In genomic region chr17:83517280-83518015, GRCm38 (mm10) we compare ENCODE assay signal across 8 mouse cellular contexts. TPM values are rescaled to one million over a fixed set of nuclear protein-coding genes. Genes with fewer than 3 reads are reported as not detected.
DNase-seq lines count a peak whose midpoint lies in the region; ATAC-seq and TF ChIP-seq lines count a peak whose summit lies in the region.

Gene Cox7a2l (minus strand): TSS chr17:83517330.

- no peak for TF ChIP-seq CTCF in heart, postnatal 0 days (IDR thresholded peaks at IDR 0.05; ENCODE audit: low read depth)
- no peak for TF ChIP-seq CTCF in left cerebral cortex, adult 2 months (IDR thresholded peaks at IDR 0.05)

- DNase-seq in right cerebral cortex, adult 18-20 months = peak; percentile 73
- no peak for DNase-seq in right cerebral cortex, postnatal 4 days
- no peak for DNase-seq in heart, postnatal 0 days (ENCODE audit: low spot score)
- peak; percentile 28 to 51 for DNase-seq in left cerebral cortex, adult 2 months (ENCODE audit: extremely low spot score in 1 of 2, low spot score in 2 of 2)
- no peak for DNase-seq in yolk sac, embryonic 10.5 days (ENCODE audit: low spot score)
- no peak for DNase-seq in embryo, embryonic 11 days

- no peak for TF ChIP-seq EP300 in heart, postnatal 0 days (IDR thresholded peaks at IDR 0.05; ENCODE audit: low read depth)

- intact Hi-C loops in left cerebral cortex, adult 2 months (cut with DNase I) = loop anchor here (1.0 to 10.0 kb wide), 3 partner anchors 31 to 337 kb away; no protein-coding TSS in a partner anchor

- no peaks in the 10 kb centered on the region for H3K9me3 ChIP-seq in heart, postnatal 0 days (replicated peaks; ENCODE audit: control insufficient read depth, low read length)
- H3K9me3 ChIP-seq in midbrain, embryonic 15.5 days = no peaks in the 10 kb centered on the region

- ATAC-seq in erythroid progenitor cell, adult 5-6 weeks (replicated peaks; ENCODE audit: low FRiP score, poor library complexity, severe bottlenecking) = no peak
- ATAC-seq in heart, postnatal 0 days (ENCODE audit: insufficient read depth, low read depth) = no peak
- ATAC-seq in midbrain, embryonic 15.5 days (replicated peaks) = no peak

- H3K9ac ChIP-seq in heart, postnatal 0 days (replicated peaks; ENCODE audit: low read depth, low read length) = no peak within 1 kb of the TSS
- no peak within 1 kb of the TSS for H3K9ac ChIP-seq in midbrain, embryonic 15.5 days

- no peaks in the 10 kb centered on the region for H3K27me3 ChIP-seq in heart, postnatal 0 days (ENCODE audit: control insufficient read depth, insufficient read depth, low read length)
- no peaks in the 10 kb centered on the region for H3K27me3 ChIP-seq in midbrain, embryonic 15.5 days (replicated peaks)

- no peak within 1 kb of the TSS for H3K4me3 ChIP-seq in heart, postnatal 0 days (ENCODE audit: low read depth, low read length)
- H3K4me3 ChIP-seq in left cerebral cortex, adult 2 months = no peak within 1 kb of the TSS
- no peak within 1 kb of the TSS for H3K4me3 ChIP-seq in midbrain, embryonic 15.5 days

- H3K4me2 ChIP-seq in heart, postnatal 0 days (ENCODE audit: low read depth, low read length) = no peak within 1 kb of the TSS
- no peak within 1 kb of the TSS for H3K4me2 ChIP-seq in midbrain, embryonic 15.5 days

- H3K36me3 ChIP-seq in heart, postnatal 0 days (replicated peaks; ENCODE audit: control insufficient read depth, insufficient read depth, low read length) = no peaks in the 10 kb centered on the region
- no peaks in the 10 kb centered on the region for H3K36me3 ChIP-seq in midbrain, embryonic 15.5 days (replicated peaks)

- WGBS in heart, postnatal 0 days = 87% methylated on average over 8 of the region's 8 CpGs
- WGBS in midbrain, embryonic 15.5 days = 94% methylated on average over 8 of the region's 8 CpGs

- peaks cover 10% of the 10 kb centered on the region for H3K4me1 ChIP-seq in heart, postnatal 0 days (ENCODE audit: control insufficient read depth, insufficient read depth)
- H3K4me1 ChIP-seq in midbrain, embryonic 15.5 days = peaks cover 20% of the 10 kb centered on the region

- H3K27ac ChIP-seq in heart, postnatal 0 days (ENCODE audit: low read depth) = no peak within 1 kb of the TSS
- peak within 1 kb of the TSS; percentile 59 for H3K27ac ChIP-seq in left cerebral cortex, adult 2 months
- H3K27ac ChIP-seq in midbrain, embryonic 15.5 days = no peak within 1 kb of the TSS

RNA-seq across cellular contexts. Expression of gene Cox7a2l, which starts in this region (rescaled TPM):
- total RNA-seq in erythroid progenitor cell, adult 5-6 weeks (2015; ENCODE audit: low replicate concordance) = 75.3 and 83.0 TPM in 2 replicates
- total RNA-seq in erythroid progenitor cell, adult 5-6 weeks (2017; ENCODE audit: low replicate concordance) = 38.7 and 77.8 TPM in 2 replicates
- 487 and 666 TPM in 2 replicates for total RNA-seq in heart, postnatal 0 days (2014; rRNA removed; ENCODE audit: low replicate concordance)
- polyA plus RNA-seq in heart, postnatal 0 days (2015; fragmentation: Nextera tagmentation; extraction: Ambion mirVana) = 339 and 342 TPM in 2 replicates
- 100 to 1,000 TPM; 165 to 169 TPM for total RNA-seq in left cerebral cortex, adult 2 months (2021)
- 172 and 176 TPM in 2 replicates for polyA plus RNA-seq in midbrain, embryonic 15.5 days (2015; fragmentation: Nextera tagmentation; extraction: Ambion mirVana)

Comparison
In these comparisons a context has a peak if more than half of its experiments do, and no peak if none do; other contexts are left out.
1. DNase-seq: peak in right cerebral cortex, adult 18-20 months (single experiment) and left cerebral cortex, adult 2 months (2 of 2); none in right cerebral cortex, postnatal 4 days (single experiment), heart, postnatal 0 days (single experiment), yolk sac, embryonic 10.5 days (single experiment) and embryo, embryonic 11 days (single experiment).